Mouse (Mus musculus) lung, postnatal 0 days (tissue): ENCODE results near the gene Trmt112.

Source experiments
- CTCF ChIP-seq: IDR thresholded peaks from 2 replicates; pipeline ENCODE4 v1.5.1; 2016; ENCODE audit warnings: antibody characterized with exemption, mild to moderate bottlenecking
- EP300 ChIP-seq: IDR thresholded peaks from 2 replicates; pipeline ENCODE4 v1.6.1; 2016; ENCODE audit warnings: antibody characterized with exemption, mild to moderate bottlenecking, control low read depth

- TF ChIP-seq CTCF (no peak), EP300 (no peak)
These were observed 10.6 kb downstream of the Trmt112 start for GRCm38 (mm10) chr19:6919876-6920740.
